ENCODE assay signal across 25 mouse cellular contexts in the genomic region with DNA sequence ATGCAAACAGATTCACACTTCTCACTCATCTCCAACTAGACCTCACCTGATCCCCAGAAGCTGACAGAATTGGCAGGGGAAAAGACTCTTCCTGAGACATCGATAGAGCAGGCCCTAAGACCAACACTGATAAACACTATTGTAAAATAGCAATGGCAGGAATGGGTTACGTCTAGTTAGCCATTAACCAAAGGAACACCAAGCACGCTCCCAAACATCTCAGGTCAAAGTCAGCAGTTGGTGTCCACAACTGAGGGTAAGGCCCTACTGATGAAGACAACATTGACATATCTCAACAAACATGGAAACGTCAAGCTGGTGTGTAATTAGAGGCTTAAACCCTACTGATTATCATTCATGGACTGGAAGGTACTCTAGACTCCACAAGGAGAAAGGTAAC. TPM values are rescaled to one million over a fixed set of nuclear protein-coding genes. Genes with fewer than 3 reads are reported as not detected.
DNase-seq lines count a peak whose midpoint lies in the region; ATAC-seq lines count a peak whose summit lies in the region.
"Had no signal": no experiment of that assay in that cellular context is flagged by ENCODE, and none has a peak within 500 bp of the region (broad histone marks: within the 10 kb centered on the region; RNA-seq: fewer than 3 reads in every experiment).

No protein-coding gene starts in this region.

- H3K27ac ChIP-seq in kidney, embryonic 15.5 days: no peak overlapping the region
- H3K27ac ChIP-seq in liver, embryonic 12.5 days: 0 out of 2 replicates have a peak overlapping the region, but pooled peaks have one; percentile 16
- H3K27ac ChIP-seq: embryonic facial prominence, embryonic 13.5 days; forebrain, embryonic 10.5 days; heart, embryonic 15.5 days; hindbrain, embryonic 12.5 days; liver, embryonic 14.5 days had no signal

- H3K4me3 ChIP-seq in kidney, embryonic 15.5 days (replicated peaks): no peak overlapping the region
- no peak overlapping the region for H3K4me3 ChIP-seq in liver, embryonic 12.5 days
- H3K4me3 ChIP-seq: embryonic facial prominence, embryonic 13.5 days; forebrain, embryonic 10.5 days; heart, embryonic 15.5 days; hindbrain, embryonic 12.5 days had no signal

- no peaks in the 10 kb centered on the region for H3K4me1 ChIP-seq in kidney, embryonic 15.5 days
- peaks cover 16% of the 10 kb centered on the region for H3K4me1 ChIP-seq in liver, embryonic 12.5 days
- H3K4me1 ChIP-seq: embryonic facial prominence, embryonic 13.5 days; forebrain, embryonic 10.5 days; heart, embryonic 15.5 days; hindbrain, embryonic 12.5 days had no signal

- no peaks in the 10 kb centered on the region for H3K27me3 ChIP-seq in kidney, embryonic 15.5 days
- H3K27me3 ChIP-seq in liver, embryonic 12.5 days (replicated peaks): no peaks in the 10 kb centered on the region
- H3K27me3 ChIP-seq: embryonic facial prominence, embryonic 13.5 days; heart, embryonic 15.5 days; hindbrain, embryonic 12.5 days had no signal

- 90% methylated on average over 4 of the region's 4 CpGs for WGBS in kidney, embryonic 15.5 days
- 81% methylated on average over 4 of the region's 4 CpGs for WGBS in liver, embryonic 12.5 days (ENCODE audit: insufficient replicate concordance)

- peak; percentile 43 for DNase-seq in kidney, adult 11 months
- DNase-seq in kidney, postnatal 10 days: no peak
- DNase-seq in kidney, postnatal 25 days: peak; percentile 25 to 52
- DNase-seq in yolk sac, embryonic 10.5 days (ENCODE audit: low spot score): peak; percentile 27
- DNase-seq in left cerebral cortex, postnatal 14 days (ENCODE audit: low spot score in 2 of 2): no peak
- no peak for DNase-seq in right cerebral cortex, postnatal 36 days (ENCODE audit: low spot score in 2 of 2)
- DNase-seq: adrenal gland, postnatal 14 days; cerebellum, adult 11-12 months; cerebellum, postnatal 10 days; heart, postnatal 36 days; layer of hippocampus, postnatal 36 days; lung, postnatal 36 days; right cerebral cortex, postnatal 25 days; spleen, adult 18-20 months; thymus, postnatal 14 days had no signal

- no peak overlapping the region for H3K9ac ChIP-seq in kidney, embryonic 15.5 days
- H3K9ac ChIP-seq in liver, embryonic 12.5 days: no peak overlapping the region
- H3K9ac ChIP-seq: embryonic facial prominence, embryonic 13.5 days; heart, embryonic 15.5 days; hindbrain, embryonic 12.5 days; liver, embryonic 14.5 days had no signal

- no peak overlapping the region for H3K4me2 ChIP-seq in kidney, embryonic 15.5 days
- no peak overlapping the region for H3K4me2 ChIP-seq in liver, embryonic 12.5 days
- H3K4me2 ChIP-seq: embryonic facial prominence, embryonic 13.5 days; heart, embryonic 15.5 days; hindbrain, embryonic 12.5 days; midbrain, embryonic 11.5 days had no signal

- H3K36me3 ChIP-seq in kidney, embryonic 15.5 days: peaks cover 51% of the 10 kb centered on the region
- peaks cover 19% of the 10 kb centered on the region; the same call in 1 of the 2 replicates for H3K36me3 ChIP-seq in liver, embryonic 12.5 days

- no peak for ATAC-seq in kidney, embryonic 15.5 days (replicated peaks; ENCODE audit: low FRiP score)
- ATAC-seq in liver, embryonic 12.5 days: no peak
- ATAC-seq: forebrain, embryonic 16.5 days; midbrain, embryonic 16.5 days had no signal

- H3K9me3 ChIP-seq in kidney, embryonic 15.5 days (replicated peaks): no peaks in the 10 kb centered on the region
- H3K9me3 ChIP-seq in liver, embryonic 12.5 days (replicated peaks): no peaks in the 10 kb centered on the region
- H3K9me3 ChIP-seq: embryonic facial prominence, embryonic 13.5 days; heart, embryonic 15.5 days had no signal

- intact Hi-C loops in left cerebral cortex, postnatal 14 days (cut with DNase I): no loop called here

RNA-seq across cellular contexts. Expression of a gene that starts 39.6 kb away (rescaled TPM):
- polyA plus RNA-seq in kidney, embryonic 15.5 days (2015; fragmentation: Nextera tagmentation; extraction: Ambion mirVana): 29.8 and 31.4 TPM in 2 replicates
- 11.6 and 11.7 TPM in 2 replicates for polyA plus RNA-seq in liver, embryonic 12.5 days (2016; fragmentation: Nextera tagmentation; extraction: Ambion mirVana)
- total RNA-seq in left cerebral cortex, postnatal 14 days (2021): 10 to 100 TPM; 11.8 to 14.7 TPM

Comparison
In these comparisons a context has a peak if more than half of its experiments do, and no peak if none do; other contexts are left out.
1. DNase-seq: peak in kidney, adult 11 months (single experiment), kidney, postnatal 25 days (2 of 2) and yolk sac, embryonic 10.5 days (single experiment); none in kidney, postnatal 10 days (single experiment), left cerebral cortex, postnatal 14 days (0 of 2) and right cerebral cortex, postnatal 36 days (0 of 2).